Mouse (Mus musculus) lung, postnatal 25 days (tissue): ENCODE measurements around the gene Gm3376.
"Not testable (repeated sequence)": the region's sequence is repeated elsewhere in the genome, so short reads cannot be mapped to it uniquely, and the experiment has no call there.

Experiments used
- DNase-seq: peaks from one replicate; pipeline ENCODE4 v3.0.0; 2022; ENCODE audit warnings: low spot score

The Gm3376 gene

DNA sequence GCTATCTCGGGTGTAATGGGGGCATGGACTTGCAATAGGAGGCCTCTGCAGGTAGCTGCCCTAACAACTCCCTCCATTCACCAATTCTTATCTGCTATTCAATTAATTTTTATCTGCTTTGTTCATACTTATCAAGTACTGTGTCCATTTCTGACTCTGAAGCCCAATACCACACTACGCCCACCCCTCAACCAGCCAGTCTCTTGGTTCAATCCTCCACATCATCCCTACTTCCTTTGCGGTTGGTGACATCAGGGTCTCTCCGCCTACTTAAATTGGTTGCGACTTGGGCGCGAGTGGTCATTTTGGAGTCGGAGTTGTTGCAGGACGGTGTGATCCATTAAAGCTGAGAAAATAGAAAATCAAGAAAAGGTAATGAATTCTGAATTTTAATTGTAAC is at the start of gene Gm3376:
Gene Gm3376 (plus strand): TSS at position 301 of the 400 bp plus-strand sequence.
- not testable (repeated sequence) for DNase-seq
